Mouse (Mus musculus) kidney, adult 8-10 months (tissue): ENCODE measurements around the gene Arnt.
"Not testable (repeated sequence)": the region's sequence is repeated elsewhere in the genome, so short reads cannot be mapped to it uniquely, and the experiment has no call there.

Experiments
- DNase-seq, 2 experiments: peaks; one replicate each; pipeline ENCODE4 v3.0.0; 2022

Arnt gene

GRCm38 (mm10) chr3:95434136-95434982 lies at the start of gene Arnt:
Gene Arnt (plus strand): TSS chr3:95434388.
- DNase-seq: peak; percentile 94 to 96

- DNase-seq: no peak
Measured at GRCm38 (mm10) chr3:95385401-95386075, 48.6 kb upstream of the Arnt start.

- DNase-seq: peak; percentile 16 to 23
Measured at GRCm38 (mm10) chr3:95394385-95394784, 39.8 kb upstream of the Arnt start.

GRCm38 (mm10) chr3:95402741-95403140 lies 31.4 kb upstream of the Arnt start, which contains the start of gene 4930558C23Rik:
Gene 4930558C23Rik (minus strand): TSS chr3:95402841.
- no peak for DNase-seq

GRCm38 (mm10) chr3:95407728-95408127 lies 26.5 kb upstream of the Arnt start:
- no peak for DNase-seq

GRCm38 (mm10) chr3:95408852-95409251 lies 25.3 kb upstream of the Arnt start:
- DNase-seq: no peak

GRCm38 (mm10) chr3:95412268-95412667 lies 21.9 kb upstream of the Arnt start:
- DNase-seq: no peak

GRCm38 (mm10) chr3:95417866-95418265 lies 16.3 kb upstream of the Arnt start:
- no peak for DNase-seq

- not testable (repeated sequence) for DNase-seq
Measured at GRCm38 (mm10) chr3:95426476-95426875, 7.7 kb upstream of the Arnt start.

GRCm38 (mm10) chr3:95427117-95427890 lies 6.9 kb upstream of the Arnt start:
- not testable (repeated sequence) for DNase-seq

GRCm38 (mm10) chr3:95427891-95428238 lies 6.3 kb upstream of the Arnt start:
- not testable (repeated sequence) for DNase-seq

- DNase-seq: not testable (repeated sequence)
Measured at GRCm38 (mm10) chr3:95428423-95428822, 5.8 kb upstream of the Arnt start.

GRCm38 (mm10) chr3:95433301-95433915 lies 780 bp upstream of the Arnt start:
- DNase-seq: no peak

- DNase-seq: no peak
Measured at GRCm38 (mm10) chr3:95434983-95435370, 789 bp downstream of the Arnt start.

- DNase-seq: no peak
Measured at GRCm38 (mm10) chr3:95435561-95435960, 1.4 kb downstream of the Arnt start.

GRCm38 (mm10) chr3:95438636-95439035 lies 4.4 kb downstream of the Arnt start:
- DNase-seq: not testable (repeated sequence)

GRCm38 (mm10) chr3:95439670-95440069 lies 5.5 kb downstream of the Arnt start:
- DNase-seq: no peak

GRCm38 (mm10) chr3:95442406-95443117 lies 8.4 kb downstream of the Arnt start:
- DNase-seq: peak in 1 of 2 experiments; percentile 13

GRCm38 (mm10) chr3:95445311-95445710 lies 11.1 kb downstream of the Arnt start:
- DNase-seq: no peak

GRCm38 (mm10) chr3:95450408-95450807 lies 16.2 kb downstream of the Arnt start:
- no peak for DNase-seq

- no peak for DNase-seq
Measured at GRCm38 (mm10) chr3:95450915-95451314, 16.7 kb downstream of the Arnt start.

- DNase-seq: no peak
Measured at GRCm38 (mm10) chr3:95456367-95456766, 22.2 kb downstream of the Arnt start.
